Mouse (Mus musculus) Muller cell, postnatal 12 days (primary cell): ENCODE data around the gene Nabp2.
A peak's percentile ranks its signal among the peaks of the same experiment; 100 is the strongest.

Source experiments
- DNase-seq: peaks from one replicate; pipeline ENCODE4 v3.0.0-alpha.2; 2015; ENCODE audit errors: inconsistent ontology term

Nabp2 gene

DNA sequence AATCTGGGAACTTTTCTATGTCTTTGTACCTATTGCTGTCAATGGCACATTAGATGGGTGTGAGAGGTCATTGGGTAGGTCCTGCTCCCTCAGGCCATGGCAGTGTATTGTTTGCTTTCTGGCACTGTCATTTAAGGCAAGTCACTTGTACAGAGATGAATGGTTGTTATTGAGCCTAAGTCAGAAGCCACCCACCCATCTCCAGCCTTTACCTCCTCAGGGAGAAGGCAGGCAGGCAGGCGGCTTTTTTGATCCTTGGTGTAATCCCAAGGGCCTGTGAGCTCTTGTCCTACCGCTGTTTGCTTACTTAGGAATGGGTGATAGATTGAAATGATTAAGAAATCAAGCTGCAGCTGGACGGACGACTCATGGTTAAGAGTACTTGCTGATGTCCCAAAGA is 18.2 kb upstream of the Nabp2 start:
- DNase-seq: no peak

- DNase-seq: no peak
These were observed 17.8 kb upstream of the Nabp2 start for GRCm38 (mm10) chr10:128429052-128429451.

DNA sequence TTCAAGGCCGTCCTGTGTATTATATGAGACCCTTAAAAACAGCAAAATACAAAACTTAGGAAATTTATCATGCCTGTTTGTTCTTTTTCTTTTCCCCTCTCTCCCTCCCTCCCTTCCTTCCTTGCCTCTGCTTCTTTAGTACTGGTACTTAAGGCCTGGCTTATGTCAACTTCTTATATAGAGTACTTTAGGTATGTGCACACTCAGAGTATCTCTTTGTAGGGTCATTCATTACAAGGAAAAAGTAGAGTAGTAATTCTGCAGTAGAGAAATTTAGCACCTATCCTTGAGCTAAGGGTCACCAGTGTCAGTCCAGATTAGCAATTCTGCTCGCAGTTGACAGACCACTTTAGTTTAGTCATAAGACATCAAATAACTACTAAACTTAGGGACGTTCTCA is 14.0 kb upstream of the Nabp2 start:
- no peak for DNase-seq

DNA sequence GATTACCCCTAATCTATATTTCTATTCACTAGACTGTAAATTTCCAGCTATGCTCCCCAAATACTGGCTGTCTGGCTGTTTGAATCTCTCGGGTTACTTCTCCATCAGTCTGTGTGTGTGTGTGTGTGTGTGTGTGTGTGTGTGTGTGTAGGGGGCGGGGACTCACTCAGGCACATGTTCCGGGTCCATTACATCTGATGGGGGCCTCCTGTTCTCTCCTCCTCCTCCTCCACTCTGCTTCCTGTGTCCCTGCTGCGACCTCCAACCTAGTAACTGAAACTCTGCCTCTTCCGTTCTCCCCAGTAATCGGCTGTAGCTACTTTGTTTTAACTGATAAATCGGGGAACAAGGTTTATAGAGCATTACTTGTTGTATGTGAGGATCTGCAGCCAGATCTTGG is 13.3 kb upstream of the Nabp2 start:
- DNase-seq: no peak

DNA sequence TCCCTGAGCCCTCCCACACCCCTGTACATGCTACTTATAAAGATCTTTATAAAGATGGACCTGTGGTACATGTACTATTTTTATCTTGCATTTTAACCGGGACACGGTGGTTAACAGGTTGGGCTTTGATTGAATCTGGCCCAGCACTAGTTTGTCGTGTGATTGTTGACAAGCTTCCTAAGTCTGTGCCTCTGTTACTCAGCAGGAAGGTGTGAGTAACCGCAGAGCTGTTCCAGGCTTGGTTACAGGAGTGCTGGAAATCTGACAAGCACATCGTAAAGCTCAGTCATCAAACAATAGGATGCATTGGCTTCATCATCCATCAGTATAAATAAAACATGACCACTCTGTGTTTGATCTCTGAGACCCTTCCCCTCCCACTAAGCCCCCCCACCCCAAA is 11.1 kb upstream of the Nabp2 start:
- DNase-seq: no peak

GRCm38 (mm10) chr10:128414848-128415247 is 3.6 kb upstream of the Nabp2 start:
- DNase-seq: no peak

- no peak for DNase-seq
These were observed 1.8 kb upstream of the Nabp2 start for GRCm38 (mm10) chr10:128413076-128413475.

- no peak for DNase-seq
These were observed 1.3 kb upstream of the Nabp2 start for GRCm38 (mm10) chr10:128412558-128412957.

- peak; percentile 73 for DNase-seq
These were observed 726 bp upstream of the Nabp2 start for GRCm38 (mm10) chr10:128412055-128412381.

DNA sequence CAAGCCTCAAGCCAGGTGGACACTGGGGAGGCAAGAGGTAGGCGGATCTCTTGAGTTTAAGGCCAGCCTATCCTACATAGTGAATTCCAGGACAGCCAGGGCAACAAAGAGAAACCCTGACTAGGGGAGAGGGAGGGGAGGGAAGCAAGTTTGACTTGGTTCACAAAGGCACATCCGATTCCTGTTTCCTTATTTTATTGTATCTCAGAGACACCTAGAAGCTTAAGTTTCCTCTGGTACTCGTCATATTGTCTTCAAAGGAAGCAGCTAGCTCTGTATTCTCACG is 789 bp downstream of the Nabp2 start:
- no peak for DNase-seq

DNA sequence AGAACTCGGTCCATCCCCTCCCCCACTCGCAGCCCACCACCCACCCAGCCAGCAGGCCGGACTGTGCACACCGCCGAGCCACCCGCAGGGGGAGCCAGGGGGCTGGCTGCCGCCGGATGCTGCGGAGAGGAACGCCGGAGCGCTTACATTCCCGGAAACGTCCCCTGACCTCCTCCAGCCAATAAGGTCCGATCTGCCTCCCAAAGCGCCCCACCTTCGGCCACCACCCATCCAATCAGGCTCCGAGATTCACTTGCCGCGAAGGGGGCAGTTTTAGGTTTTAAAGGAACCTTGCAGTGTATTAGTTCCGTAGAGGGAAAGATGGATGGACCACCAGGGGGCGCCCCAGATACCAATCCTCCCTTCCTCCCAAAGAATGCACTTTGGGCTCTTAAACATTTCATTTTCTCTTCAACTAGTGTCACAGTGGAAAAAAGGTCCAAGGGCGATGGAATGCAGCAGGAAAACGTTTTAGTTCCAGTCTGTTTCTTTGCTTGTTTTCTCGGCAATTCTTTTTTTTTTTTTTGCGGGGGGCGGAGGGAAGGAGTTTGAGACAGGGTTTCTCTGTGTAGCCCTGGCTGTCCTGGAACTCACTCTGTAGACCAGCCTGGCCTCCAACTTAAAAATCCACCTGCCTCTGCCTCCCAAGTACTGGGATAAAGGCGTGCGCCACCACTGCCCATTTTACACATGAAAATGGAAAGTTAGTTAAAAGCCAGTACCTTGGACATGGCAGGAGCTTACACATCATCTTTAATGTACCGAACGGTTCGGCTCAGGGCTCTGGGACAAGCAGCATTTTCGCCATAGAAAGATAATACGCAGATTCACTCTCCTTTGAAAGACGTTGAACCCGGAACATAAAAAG is 1.4 kb downstream of the Nabp2 start:
- DNase-seq: peak; percentile 100

- peak; percentile 41 for DNase-seq
These were observed 2.4 kb downstream of the Nabp2 start for GRCm38 (mm10) chr10:128408591-128409535.

- no peak for DNase-seq
These were observed 7.4 kb downstream of the Nabp2 start for GRCm38 (mm10) chr10:128403931-128404330.

- DNase-seq: no peak
These were observed 9.7 kb downstream of the Nabp2 start for GRCm38 (mm10) chr10:128401638-128402037.

- no peak for DNase-seq
These were observed 10.2 kb downstream of the Nabp2 start, which contains the start of gene Slc39a5 for GRCm38 (mm10) chr10:128401056-128401455. Gene Slc39a5, minus strand, starts transcription at chr10:128401229.

- no peak for DNase-seq
These were observed 11.0 kb downstream of the Nabp2 start for GRCm38 (mm10) chr10:128400338-128400737.

GRCm38 (mm10) chr10:128397466-128397865 is 13.8 kb downstream of the Nabp2 start:
- DNase-seq: peak; percentile 65

DNA sequence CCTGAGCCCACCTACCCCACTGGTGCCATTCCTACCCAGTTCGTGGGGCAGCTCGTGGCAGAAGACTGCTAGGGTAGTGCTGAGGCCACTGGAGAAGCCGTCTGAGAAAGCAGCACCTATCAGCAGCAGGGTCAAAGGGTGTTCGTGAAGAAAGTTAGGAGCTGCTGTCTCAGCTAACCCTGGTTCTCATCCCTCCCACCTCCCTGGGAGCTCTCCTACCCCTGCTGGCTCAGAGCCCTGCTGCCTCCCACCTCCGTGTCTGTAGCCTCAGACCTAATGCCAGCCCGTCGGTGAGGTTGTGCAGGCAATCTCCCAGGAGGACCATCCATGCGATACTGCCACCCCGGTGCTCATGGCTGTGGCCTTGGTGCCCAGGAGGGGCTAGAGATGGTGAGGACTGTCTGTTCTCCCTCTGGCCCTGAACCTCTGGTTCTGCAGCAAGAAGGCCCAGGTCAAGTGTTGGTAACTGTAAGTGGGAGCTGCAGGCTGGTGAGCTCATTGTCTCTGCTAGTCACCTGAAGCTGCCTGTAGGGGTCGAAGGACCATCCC is 14.5 kb downstream of the Nabp2 start:
- DNase-seq: no peak

- no peak for DNase-seq
These were observed 15.1 kb downstream of the Nabp2 start for GRCm38 (mm10) chr10:128396017-128396673.

GRCm38 (mm10) chr10:128391850-128392249 is 19.4 kb downstream of the Nabp2 start:
- no peak for DNase-seq

- DNase-seq: no peak
These were observed 20.9 kb downstream of the Nabp2 start for GRCm38 (mm10) chr10:128390366-128390765.

GRCm38 (mm10) chr10:128389570-128389969 is 21.7 kb downstream of the Nabp2 start:
- no peak for DNase-seq
